Mouse (Mus musculus) retina, embryonic 14.5 days (tissue): ENCODE measurements at regions not wholly inside any gene's neighbourhood (a gene's known extent, or its start where the extent isn't known, plus 50 kb on each side); places are given as distances from the start of the nearest gene placed in this dataset.
A peak's percentile ranks its signal among the peaks of the same experiment; 100 is the strongest.

ENCODE experiments used
- DNase-seq: peaks from one replicate; pipeline ENCODE4 v3.0.0-alpha.2; 2015; ENCODE audit warnings: low spot score

DNA sequence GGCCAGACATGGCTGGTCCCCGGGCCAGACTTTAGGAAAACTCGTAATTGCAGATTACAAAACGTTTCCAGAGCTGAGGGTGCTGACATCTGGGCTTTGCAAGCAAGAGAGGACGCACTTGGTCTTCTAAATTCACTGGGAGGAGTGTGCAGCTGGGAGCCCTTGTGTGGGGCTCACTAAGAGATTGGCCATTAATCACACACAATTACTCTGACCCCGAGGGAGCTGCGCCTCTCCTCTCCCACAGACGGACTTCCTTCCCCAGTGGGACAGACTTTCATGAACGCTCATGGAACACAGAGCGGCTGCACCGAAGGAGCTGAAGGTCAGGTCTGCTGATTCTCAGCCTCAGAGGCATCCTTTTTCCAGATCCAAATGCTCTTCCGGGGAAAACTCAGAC is 407.2 kb downstream of the Med13l start:
- no peak for DNase-seq

DNA sequence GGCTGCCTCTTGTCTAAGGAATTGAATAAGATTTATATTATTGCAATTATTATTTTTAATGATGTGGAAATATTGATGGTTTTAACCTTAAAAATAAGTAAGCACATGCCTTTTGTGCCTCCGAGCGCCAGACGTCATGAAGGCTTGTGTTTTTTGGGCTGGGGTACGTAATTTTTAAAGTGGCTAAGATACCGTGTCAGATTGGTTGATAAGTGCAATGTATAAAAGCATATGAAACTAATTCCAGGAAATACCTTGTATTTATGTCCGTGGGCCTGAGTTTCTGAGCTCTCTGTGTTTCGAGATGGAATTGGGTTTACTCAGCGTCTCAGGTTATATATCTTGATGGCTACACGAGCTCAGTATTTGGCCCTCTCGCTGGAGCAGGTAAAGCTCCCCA is 414.7 kb downstream of the Med13l start:
- no peak for DNase-seq

DNA sequence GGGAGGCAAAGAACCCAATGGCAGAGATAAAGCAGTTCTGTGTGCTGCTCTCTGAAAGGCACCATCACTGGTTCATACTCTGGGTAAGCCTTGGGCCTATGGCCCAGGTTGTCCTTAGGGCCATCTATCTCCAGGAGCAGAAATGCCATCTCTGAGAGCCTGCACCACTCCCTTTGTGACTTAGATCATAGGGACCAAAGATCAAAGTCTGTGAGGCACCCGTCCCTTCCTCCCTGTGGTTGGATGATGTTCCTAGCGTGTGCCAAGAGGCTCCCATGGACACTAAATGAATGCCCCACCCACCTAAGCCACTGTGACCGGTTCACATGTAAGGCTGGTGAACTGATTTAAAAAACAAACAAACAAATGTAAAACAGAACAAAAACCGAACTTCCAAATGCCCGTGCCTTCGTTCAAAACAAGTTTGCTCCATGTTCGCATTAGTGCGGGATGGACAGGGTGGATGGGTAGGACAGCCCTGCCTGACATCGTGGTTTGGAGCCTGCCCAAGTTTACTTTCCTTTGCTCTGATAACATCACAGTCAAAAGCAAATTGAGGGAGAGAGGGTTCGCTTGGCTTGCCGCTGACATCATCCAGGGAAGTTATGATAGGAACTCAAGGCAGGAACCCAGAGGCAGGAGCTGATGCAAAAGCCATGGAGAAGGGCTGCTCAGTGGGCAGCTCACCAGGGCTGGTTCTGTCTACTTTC is 418.6 kb downstream of the Med13l start:
- DNase-seq = no peak

DNA sequence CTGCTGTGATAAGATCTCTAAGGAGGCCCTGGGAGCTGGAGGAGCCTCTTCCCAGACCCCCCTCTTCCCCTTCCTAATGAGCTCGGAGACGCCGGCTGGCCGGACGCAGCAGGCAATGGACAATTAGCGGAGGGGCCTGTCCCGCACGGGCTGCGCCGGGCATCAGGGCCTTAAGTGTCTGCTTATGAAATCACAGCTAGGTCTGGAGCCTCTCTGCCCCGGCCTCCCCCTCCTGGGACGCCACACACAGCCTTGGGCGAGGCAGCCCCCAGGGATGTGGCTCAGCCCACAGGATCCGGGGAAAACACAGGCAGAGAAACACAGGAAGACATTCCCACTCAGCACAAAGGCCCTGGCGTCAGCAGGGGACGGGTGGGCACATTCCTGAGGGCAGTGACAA is 420.6 kb downstream of the Med13l start:
- peak; percentile 85 for DNase-seq

DNA sequence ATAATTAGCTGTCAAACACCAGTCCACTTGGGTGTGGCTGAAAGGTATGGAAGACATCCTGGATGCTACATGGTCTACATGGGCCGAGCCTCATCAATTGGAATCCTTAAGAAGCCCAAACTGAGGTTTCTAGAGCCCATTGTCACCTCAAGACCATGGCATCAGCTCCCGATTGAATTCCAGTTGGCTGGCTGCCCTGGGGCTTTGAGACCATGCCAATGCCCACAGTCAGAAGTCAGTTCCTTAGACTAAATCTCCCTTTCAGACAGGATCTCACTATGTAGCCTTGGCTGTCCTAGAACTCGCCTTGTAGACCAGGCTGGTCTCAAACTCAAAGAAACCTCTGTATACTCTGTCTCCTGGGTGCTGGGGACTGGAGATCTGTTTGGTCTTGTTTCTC is 423.8 kb downstream of the Med13l start:
- no peak for DNase-seq

DNA sequence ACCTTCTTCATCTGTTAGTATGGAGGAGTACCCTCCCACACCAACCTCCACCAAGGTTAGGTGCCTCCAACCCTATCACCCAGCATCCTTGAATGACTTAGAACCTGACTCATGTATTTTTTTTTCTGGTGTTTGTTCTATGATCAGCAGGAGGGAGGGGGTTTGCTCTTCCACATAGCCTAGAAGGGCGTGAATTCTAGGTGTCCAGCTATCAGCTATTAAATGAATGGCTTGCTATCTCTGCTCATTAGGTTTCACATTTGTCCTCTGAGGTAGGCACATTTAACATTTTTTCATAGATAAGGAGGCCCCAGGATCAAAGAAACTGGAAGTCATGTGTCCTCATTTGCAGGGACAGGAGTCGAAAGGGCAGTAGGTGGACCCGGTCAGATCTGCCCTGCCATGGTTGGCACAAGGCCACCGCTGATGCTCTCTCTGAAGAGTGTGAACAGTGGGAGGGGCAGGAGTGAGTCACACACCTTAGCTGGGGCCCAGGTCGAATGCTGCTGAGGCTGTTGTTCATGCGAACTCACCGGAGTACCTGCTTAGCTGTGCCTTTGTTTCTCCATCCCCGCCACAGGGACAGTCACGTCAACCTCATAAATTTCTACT is 424.4 kb downstream of the Med13l start:
- DNase-seq = no peak

DNA sequence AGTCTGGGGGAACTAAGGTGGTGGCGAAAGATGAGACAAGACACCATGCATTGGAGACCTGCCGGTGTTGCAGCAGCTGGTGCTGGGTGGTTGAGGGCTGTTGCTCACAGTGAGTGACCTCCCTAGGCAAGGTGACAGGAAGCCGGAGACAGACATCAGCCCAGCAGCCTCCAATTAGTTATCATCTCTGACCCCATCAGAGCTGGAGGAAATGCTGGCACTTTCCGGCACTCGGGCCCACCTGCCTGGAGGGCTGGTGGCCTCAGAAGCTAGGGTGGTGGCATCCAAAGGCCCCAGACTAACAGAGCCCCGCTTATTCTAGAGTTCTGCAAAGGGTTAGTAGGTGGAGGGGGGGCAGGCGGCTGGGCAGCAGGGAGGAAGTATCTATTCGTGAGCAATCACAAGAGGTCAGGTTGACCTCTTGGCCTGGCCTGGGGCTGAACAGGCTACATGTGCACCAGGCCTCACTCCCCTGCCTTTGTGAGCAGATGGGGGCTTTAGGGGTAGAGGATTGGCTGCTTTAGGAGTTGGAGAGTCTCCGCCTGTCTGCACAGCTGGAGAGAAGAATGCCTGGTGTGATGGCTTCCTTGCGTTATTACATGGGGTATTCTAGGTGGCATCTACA is 427.0 kb downstream of the Med13l start:
- DNase-seq = no peak

DNA sequence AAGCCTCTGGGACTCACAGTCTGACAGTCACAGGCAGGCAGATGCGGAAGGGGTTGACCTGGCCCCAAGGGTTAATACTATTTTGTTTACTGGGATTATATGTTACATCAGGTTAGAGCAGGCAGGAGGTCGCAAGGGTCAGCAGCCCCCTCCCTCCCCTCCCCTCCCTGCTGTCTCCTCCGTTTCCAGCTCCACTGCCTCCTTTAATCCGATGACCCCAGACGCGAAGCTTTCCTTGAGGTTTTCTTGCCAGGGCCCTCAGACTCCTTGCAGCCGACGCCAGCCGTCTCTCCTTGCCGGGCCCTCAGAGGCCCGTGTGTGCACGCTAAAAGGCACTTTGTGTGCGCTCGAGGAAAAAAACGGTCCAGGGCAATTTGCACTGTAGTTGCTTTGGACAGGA is 438.6 kb downstream of the Med13l start:
- DNase-seq = peak; percentile 68

DNA sequence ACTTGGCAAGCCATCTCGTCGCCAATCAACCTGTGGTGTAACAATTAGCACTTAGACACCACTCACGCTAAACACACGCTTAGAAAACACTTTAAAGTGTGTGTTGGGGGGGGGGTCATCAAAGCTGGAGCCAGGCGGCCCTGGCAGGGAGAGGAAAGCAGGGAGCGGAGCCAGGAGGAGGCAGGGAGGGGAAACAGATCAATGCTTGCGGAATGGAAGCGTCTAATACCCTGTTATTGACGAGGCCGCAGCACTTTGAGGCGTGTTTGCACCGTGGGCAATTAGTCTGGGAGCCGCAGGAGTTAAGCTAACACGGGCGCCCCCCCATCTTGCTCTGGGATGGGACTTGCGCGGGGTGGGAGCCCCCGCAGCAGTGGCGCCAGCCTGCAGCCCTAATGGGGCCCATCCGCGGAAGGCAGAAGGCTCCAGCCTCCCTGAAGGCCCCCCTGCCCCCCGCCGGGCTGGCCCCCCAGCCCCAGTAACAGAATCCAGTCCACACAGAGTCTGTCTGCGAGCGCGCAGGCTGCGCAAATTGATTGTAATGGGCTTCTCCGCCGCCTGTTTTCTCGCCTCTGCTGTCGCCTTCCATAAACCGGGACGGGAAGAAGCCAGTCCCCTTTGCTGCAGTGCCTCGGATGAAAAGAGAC is 445.5 kb downstream of the Med13l start:
- peak; percentile 77 for DNase-seq

DNA sequence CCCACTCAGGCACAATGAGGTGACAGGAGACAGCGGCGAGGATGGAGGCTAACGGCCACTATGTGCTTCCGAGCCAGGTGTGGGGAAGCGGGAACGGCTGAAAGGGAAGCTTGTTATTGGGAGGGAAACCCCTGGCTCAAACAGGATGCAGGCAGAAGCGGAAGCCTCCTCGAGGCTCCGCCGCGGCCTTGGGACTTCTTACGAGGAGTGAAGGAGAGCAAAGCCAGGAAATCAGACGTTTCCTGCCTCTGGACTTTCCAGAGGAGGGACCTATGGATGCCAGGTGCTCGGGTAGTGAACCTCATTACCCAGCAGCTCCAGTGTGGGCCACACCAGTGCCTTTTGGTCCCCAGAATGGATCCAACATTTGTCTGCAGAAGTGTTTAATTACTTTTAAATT is 449.6 kb downstream of the Med13l start:
- DNase-seq = no peak

DNA sequence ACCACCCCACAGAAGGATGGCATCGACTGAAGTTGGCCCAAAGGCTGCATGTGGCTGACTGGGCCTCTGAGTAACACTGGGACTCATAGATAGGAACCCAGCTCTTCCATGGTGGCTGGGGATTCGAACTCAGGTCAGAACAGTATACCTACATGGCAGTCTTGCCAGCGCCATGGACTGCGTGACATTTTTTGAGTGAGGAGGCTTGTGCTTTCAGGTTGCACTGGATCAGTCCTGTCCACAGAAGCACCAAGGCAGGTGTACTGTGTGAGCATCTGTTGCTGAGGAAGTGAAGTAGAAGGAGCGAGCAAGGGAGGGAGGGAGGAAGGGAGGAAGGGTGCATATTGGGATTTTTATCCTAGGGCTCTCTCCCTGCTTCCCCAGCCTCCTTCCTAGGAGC is 454.7 kb downstream of the Med13l start:
- no peak for DNase-seq

DNA sequence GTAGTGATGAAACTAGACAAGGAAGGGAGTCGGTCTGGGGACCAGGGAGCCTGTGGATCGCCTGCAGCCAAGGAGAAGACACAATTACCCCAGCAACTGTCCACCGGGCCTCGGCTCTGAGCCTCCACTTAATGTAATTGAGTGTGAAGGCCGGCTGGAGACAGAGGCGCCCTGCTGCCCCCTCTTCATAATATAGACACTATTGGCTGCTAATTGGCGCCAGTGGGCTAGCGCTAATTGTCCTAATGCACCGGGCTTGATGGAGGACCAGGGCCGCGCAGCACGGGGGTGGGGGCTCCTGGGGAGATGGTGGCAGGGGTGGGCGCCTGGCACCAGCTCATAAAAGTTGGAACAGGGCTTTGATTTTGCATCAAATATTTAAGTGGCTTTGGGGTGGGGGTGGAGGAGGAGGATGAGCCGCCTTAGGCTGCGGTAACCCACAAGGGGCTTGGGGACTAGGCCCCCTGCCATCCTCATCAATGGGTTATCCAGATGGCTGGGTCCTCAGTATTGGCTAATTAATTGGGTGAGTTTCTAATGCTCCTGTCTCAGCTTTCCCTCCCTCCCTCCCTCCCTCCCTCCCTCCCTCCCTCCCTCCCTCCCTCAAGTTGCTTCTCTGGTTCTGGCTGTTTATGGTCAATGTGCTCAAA is 455.3 kb downstream of the Med13l start:
- DNase-seq = peak; percentile 93

DNA sequence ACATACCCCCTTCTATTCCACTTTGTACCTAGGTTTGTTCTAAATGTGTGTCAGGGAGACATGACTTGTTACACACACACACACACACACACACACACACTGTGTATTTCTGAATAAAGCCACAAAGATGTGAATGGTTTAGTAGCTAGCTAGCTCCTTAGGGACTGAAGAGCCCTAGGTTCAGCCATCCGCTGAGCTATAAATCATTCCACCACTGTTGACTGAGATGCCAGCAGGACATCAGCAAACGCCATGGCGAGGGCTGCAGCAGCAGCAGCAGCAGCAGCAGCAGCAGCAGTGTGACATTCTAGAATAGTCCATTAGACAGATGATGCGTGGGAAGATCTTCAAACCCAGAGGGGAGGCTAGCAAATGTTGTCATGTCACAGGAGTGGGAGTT is 455.9 kb downstream of the Med13l start:
- DNase-seq = peak; percentile 61

DNA sequence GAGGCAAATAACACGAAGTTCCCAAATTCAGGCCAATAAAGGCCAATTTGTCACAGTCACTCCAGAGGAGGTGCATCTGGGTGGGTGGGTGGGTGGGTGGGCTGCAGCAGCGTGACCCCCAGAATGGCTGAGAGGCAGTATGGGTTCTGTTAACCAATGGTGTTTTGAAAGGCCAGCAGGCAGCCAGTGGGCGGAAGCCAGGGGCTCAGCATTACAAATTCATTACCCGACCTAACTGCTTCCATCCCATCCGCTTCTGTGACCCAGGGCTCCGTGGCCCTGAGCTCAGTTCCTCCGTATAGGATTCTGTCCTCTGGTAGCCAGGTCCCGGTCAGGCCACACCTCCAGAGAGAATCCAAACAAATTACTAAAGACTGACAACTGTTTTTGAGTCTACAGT is 463.5 kb downstream of the Med13l start:
- DNase-seq = no peak

DNA sequence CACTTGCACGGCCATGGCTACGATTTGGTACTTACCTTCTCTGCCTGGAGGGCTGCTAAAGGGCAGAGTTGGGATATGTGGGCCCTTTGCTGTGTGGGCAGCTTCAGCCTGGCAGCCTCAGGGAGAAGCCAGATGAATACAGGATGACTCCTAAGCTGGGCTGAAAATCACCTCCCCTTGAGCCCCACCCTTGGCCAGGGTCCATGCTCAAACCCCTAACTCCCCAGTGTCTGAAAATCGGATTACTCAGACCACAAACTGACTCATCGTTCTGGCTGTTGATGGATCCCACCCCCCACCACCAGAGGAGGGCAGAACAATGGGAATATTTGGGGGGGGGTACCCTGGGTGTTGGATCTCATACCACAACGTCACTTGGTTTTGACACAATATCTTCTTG is 471.6 kb downstream of the Med13l start:
- DNase-seq = no peak

DNA sequence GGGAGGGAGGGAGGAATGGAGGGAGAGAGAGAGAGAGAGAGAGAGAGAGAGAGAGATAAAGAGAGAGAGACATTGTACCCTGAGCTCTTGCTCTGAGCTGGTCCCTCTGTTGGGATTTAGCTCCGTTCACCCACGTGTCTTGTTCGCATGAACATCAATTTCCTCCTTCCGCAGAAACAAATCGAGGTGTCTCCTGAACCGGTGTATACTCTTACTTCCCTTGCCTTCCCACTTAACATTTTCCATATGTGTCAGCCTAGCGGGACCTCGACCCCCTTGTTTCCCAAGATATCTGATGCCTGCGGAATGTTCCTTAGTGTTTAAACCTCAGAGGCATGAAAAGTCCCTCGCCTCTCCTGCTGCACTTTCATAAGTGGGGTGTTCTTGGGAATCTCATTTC is 484.1 kb downstream of the Med13l start:
- DNase-seq = no peak

DNA sequence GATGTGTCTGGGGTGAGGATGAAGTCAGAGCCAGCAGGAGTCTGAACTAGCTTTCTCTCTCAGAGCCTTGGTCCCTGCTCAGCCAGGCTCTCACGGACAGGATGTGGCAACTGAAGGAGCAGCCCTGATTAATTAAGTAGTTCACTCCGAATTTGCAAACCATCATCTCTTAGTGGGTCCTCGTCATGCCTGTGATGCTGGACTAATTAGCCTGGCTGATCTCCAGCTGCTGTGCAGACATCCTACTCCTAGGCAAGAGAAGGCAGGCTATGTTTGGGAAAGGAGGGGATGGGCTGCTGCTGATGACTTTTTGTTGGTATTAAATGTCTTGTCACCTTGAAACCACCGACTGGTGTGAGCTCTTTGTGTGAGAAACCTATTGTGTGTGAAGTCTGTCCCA is 487.1 kb downstream of the Med13l start:
- peak; percentile 39 for DNase-seq

DNA sequence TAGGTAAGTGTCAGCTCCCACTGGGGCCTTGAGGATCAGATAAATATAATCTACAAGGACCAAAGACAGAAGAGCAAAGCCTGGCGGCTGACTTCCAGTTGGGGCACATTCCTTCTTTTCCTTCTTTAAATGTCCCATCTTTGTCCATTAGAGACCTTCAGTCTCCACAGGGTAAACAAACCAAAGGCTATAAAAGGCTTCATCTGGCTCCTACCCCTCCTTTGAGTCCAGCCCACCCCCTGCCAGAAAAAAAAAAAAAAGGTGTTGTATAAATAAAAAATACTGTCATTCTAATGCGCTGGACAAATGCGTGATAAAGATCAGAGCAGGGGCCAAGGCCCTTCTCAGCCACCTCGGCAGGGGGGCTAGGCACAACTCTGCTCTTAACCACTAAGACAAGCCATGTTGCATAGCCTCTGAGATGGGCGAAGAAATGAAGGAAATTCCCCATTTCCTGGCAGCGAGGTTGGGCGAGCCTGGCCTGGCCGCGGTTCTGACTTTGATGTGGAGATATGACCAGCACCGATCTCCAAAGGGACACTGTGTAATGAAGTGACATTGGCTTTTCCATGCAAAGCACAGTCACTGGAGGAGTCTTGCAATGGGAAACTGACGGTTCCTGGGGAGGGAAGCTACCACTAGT is 492.0 kb downstream of the Med13l start:
- no peak for DNase-seq

DNA sequence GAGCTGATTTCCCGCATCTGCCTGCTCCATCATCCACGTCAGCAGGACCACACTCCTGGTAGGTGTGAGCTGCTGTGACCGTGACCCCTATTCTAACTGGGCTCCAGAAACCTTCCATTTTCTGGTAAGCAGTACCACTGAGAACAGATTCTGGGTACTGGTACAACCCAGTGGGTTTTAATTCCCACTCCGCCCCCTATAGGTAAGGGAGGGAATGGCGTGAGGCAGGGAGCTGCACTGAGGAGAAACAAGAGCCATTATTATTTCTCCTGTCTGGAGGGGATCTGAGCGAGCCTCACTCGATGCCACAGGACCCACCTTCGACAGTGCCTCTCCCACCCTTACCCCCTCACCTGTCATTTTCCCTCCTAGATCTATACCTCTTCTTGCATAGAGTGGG is 493.3 kb downstream of the Med13l start:
- no peak for DNase-seq

DNA sequence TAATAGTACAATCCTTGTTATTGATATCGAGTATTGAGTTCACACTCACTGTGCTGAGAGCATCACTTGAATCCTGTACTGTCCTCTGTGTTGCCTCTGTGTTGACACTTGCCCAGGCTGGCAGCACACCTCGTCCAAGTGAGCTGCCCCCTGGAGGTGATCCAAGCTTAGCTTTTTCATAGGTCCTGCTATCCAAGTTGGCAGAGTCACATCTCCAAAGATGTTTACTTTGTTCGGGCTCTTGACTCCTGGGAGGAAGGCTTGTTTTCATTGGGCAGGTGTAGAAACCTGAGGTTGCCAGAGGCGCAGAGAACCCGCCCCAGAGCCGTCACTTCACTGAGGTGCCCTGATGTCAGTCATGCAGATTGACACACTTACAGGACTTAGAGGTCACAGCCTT is 493.9 kb downstream of the Med13l start:
- no peak for DNase-seq

DNA sequence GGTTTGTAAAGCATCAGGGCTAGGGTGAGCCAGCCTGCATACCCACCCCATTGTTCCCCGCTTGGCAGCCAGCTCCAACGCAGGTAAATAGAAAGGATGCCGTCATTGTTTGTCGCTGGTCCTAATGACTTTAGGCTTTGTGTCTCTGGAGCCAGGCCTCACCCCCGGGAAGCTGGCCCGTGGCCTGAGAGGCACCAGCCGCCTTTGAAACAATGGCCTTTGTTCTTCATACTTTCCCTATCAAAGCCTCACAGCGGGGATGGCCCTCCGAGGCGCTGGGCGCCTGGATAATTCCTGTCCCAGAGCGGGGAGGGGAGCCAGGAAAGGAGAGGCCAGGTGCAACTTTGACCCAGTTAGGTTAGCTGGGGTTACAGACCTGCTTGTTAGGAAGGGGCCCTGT is 495.0 kb downstream of the Med13l start:
- peak; percentile 85 for DNase-seq

DNA sequence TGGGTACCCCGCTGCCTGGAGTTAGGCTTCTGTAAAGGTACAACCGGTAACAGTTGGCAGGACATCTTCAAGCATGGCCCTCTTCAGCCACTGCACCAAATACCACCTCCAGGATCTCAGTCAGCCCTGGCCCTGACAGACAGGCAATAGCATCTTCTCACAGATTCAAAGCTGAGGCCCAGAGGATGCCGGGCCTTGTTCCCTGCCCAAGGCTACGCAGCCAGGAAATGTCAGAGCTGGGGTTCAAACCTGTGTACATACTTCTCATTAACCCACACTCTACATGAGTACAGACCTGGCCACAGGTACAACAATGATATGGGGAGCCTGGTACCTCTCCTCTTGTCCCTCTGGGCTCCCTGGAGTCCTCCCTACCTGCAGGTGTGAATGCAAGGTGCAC is 497.3 kb downstream of the Med13l start:
- DNase-seq = no peak
